Mouse (Mus musculus): Measurements from ENCODE around the gene Per2.

DNA sequence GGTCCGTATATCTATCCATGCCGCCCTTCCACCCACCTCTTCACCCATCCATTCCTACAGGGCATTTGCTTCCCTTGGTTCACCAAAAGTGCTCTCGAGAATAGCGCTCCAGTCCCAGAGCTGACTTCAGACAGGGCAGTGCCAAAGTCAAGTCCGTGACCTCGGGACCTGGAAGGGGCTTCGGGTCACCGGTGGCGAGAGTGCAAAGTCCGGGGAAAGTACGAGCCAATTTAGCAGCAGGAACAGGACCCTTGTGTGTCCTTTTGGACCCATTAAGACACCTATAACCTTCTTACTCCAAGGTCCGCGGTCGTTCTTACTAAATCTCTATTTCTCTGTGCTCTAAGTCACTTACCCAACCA, 45.6 kb downstream of the Per2 start:
- TF ChIP-seq CTCF (IDR thresholded peaks at IDR 0.05; ENCODE audit: low read depth, low read length) (no peak), TAL1 (conservative IDR thresholded peaks at IDR 0.05; ENCODE audit: low read depth, low read length) (no peak)

All from G1E (cell line).